Mouse (Mus musculus) heart, embryonic 11.5 days (tissue): ENCODE results near the gene Anks4b. TPM values are rescaled to one million over a fixed set of nuclear protein-coding genes. Genes with fewer than 3 reads are reported as not detected.

Experiments
- ATAC-seq: fragments of 200-750 bp; cut with Nextera tagmentation; replicated peaks from 2 replicates; pipeline ENCODE4 v1.8.0; 2017; ENCODE audit warnings: moderate library complexity; ENCODE audit not compliant: insufficient number of reproducible peaks, low FRiP score, low TSS enrichment
- H3K27ac ChIP-seq: fragments of 300-500 bp; sonication (generic); 2 replicates; pipeline ENCODE4 v1.5.1; 2014; ENCODE audit warnings: mild to moderate bottlenecking, low read depth, low read length
- H3K27me3 ChIP-seq: fragments of 300-500 bp; sonication (generic); 2 replicates; pipeline ENCODE4 v1.6.1; 2014; ENCODE audit warnings: mild to moderate bottlenecking, low read length, mixed read lengths; ENCODE audit not compliant: control insufficient read depth, insufficient read depth
- H3K36me3 ChIP-seq: fragments of 300-500 bp; sonication (generic); 2 replicates; pipeline ENCODE4 v1.6.1; 2014; ENCODE audit warnings: mild to moderate bottlenecking, low read length, moderate library complexity, mixed read lengths; ENCODE audit not compliant: control insufficient read depth, insufficient read depth
- H3K4me1 ChIP-seq: fragments of 300-500 bp; sonication (generic); 2 replicates; pipeline ENCODE4 v1.6.1; 2014; ENCODE audit warnings: low read length; ENCODE audit not compliant: control insufficient read depth, insufficient read depth
- H3K4me2 ChIP-seq: fragments of 300-500 bp; sonication (generic); 2 replicates; pipeline ENCODE4 v1.6.1; 2014; ENCODE audit warnings: mild to moderate bottlenecking, moderate library complexity
- H3K4me3 ChIP-seq: fragments of 300-500 bp; sonication (generic); 2 replicates; pipeline ENCODE4 v1.5.1; 2014; ENCODE audit warnings: low read depth, low read length
- H3K9ac ChIP-seq: fragments of 300-500 bp; sonication (generic); 2 replicates; pipeline ENCODE4 v1.6.1; 2014; ENCODE audit warnings: mild to moderate bottlenecking, low read depth, low read length, moderate library complexity
- H3K9me3 ChIP-seq: fragments of 300-500 bp; sonication (generic); replicated peaks from 2 replicates; pipeline ENCODE4 v1.6.1; 2016; ENCODE audit warnings: low read length; ENCODE audit not compliant: control insufficient read depth
- WGBS: fragments of 180-500 bp; shearing (Covaris S2); extraction: QIAGEN DNeasy Blood & Tissue Kit; methylation state at CpG from one replicate; pipeline ENCODE4 v1.1.7; 2014; ENCODE audit not compliant: insufficient replicate concordance; 5-methylcytosine and 5-hydroxymethylcytosine counted together
- polyA plus RNA-seq: library from polyadenylated mRNA; unstranded; fragments of >200 nt; fragmentation: Nextera tagmentation; extraction: Ambion mirVana; gene quantifications from 2 replicates; pipeline ENCODE4 v1.2.1, GENCODE M21; 2014

Anks4b gene
- polyA plus RNA-seq, 1 experiment from 2014 or later = 0.06 TPM

DNA sequence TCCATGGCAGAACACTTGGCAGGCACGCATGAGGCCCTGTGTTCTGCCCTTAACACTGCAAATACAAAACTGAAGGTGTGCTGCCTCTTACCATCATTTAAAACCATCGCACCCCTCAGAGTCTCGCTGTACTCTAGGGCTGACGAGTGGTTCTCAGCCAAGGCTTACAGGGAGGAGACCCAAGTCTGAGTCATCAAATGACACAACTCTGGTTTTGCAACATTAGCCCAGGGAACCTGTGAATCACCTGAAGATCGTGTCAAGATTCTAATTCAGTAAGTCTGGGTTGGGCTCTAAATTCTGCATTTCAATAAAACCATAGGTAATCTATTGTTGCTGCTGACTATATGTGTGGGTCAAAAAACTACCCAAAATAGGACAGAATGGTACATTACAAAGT is 6.9 kb downstream of the Anks4b start:
- Histone ChIP-seq H3K9me3 (no peaks in the 10 kb centered on the region), H3K4me3 (no peak overlapping the region), H3K36me3 (no peaks in the 10 kb centered on the region), H3K9ac (no peak overlapping the region), H3K27me3 (no peaks in the 10 kb centered on the region), H3K4me1 (no peaks in the 10 kb centered on the region), H3K27ac (no peak overlapping the region), H3K4me2 (no peak overlapping the region)
- WGBS = 76% methylated on average over 5 of the region's 5 CpGs
- ATAC-seq = no peak

GRCm38 (mm10) chr7:120181401-120182230 is 8.0 kb downstream of the Anks4b start:
- no peaks in the 10 kb centered on the region for H3K4me1 ChIP-seq
- no peaks in the 10 kb centered on the region for H3K27me3 ChIP-seq
- 87% methylated on average over 4 of the region's 4 CpGs for WGBS
- no peak for ATAC-seq
- no peak overlapping the region for H3K27ac ChIP-seq
- no peak overlapping the region for H3K4me2 ChIP-seq
- H3K4me3 ChIP-seq = no peak overlapping the region
- no peaks in the 10 kb centered on the region for H3K9me3 ChIP-seq
- H3K9ac ChIP-seq = no peak overlapping the region
- no peaks in the 10 kb centered on the region for H3K36me3 ChIP-seq

GRCm38 (mm10) chr7:120182891-120183290 is 9.2 kb downstream of the Anks4b start:
- no peaks in the 10 kb centered on the region for H3K27me3 ChIP-seq
- H3K36me3 ChIP-seq = no peaks in the 10 kb centered on the region
- H3K4me1 ChIP-seq = no peaks in the 10 kb centered on the region
- no peak overlapping the region for H3K27ac ChIP-seq
- H3K9ac ChIP-seq = no peak overlapping the region
- no peaks in the 10 kb centered on the region for H3K9me3 ChIP-seq
- no peak overlapping the region for H3K4me3 ChIP-seq
- ATAC-seq = no peak
- no peak overlapping the region for H3K4me2 ChIP-seq

DNA sequence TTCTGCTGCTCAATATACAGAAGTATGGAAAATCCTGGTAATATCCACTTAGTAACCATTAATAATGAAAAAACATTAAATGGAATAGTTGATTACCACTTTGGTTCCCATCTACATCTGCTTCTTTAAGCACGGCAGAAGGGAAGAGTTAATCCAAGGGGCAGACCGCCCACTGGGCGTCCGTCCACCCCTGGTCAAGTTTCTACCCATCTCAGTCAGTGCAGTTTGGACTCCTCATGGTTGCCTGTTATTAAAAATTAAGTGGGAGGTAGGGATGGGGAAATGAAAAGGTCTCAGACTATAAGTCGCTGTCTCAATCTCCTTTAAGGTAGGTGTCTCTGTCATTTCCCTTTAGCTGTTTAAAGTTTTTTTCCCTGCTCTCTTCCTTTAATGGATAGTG is 15.3 kb downstream of the Anks4b start:
- no peak overlapping the region for H3K27ac ChIP-seq
- 84% methylated on average over 5 of the region's 5 CpGs for WGBS
- H3K9ac ChIP-seq = no peak overlapping the region
- H3K4me2 ChIP-seq = no peak overlapping the region
- no peaks in the 10 kb centered on the region; the same call in none of the 2 replicates for H3K4me1 ChIP-seq
- H3K9me3 ChIP-seq = no peaks in the 10 kb centered on the region
- no peaks in the 10 kb centered on the region for H3K27me3 ChIP-seq
- no peak overlapping the region for H3K4me3 ChIP-seq
- no peaks in the 10 kb centered on the region for H3K36me3 ChIP-seq
- ATAC-seq = no peak

- no peak overlapping the region for H3K4me2 ChIP-seq
- no peaks in the 10 kb centered on the region for H3K27me3 ChIP-seq
- H3K27ac ChIP-seq = no peak overlapping the region
- H3K9ac ChIP-seq = no peak overlapping the region
- WGBS = 61% methylated on average over 8 of the region's 8 CpGs
- no peaks in the 10 kb centered on the region for H3K9me3 ChIP-seq
- no peaks in the 10 kb centered on the region; the same call in none of the 2 replicates for H3K4me1 ChIP-seq
- no peak for ATAC-seq
- H3K36me3 ChIP-seq = no peaks in the 10 kb centered on the region
- no peak overlapping the region for H3K4me3 ChIP-seq
These were observed 15.9 kb downstream of the Anks4b start for GRCm38 (mm10) chr7:120189369-120190149.

GRCm38 (mm10) chr7:120190150-120190665 is 16.6 kb downstream of the Anks4b start:
- Histone ChIP-seq H3K27ac (no peak overlapping the region), H3K4me3 (no peak overlapping the region), H3K36me3 (no peaks in the 10 kb centered on the region), H3K27me3 (no peaks in the 10 kb centered on the region), H3K4me2 (peak overlapping the region; percentile 4; the same call in 1 of the 2 replicates), H3K9ac (no peak overlapping the region), H3K9me3 (no peaks in the 10 kb centered on the region), H3K4me1 (no peaks in the 10 kb centered on the region; the same call in none of the 2 replicates)
- peak; percentile 42; the same call in 1 of the 2 replicates for ATAC-seq
- WGBS = 21% methylated on average over 8 of the region's 8 CpGs

DNA sequence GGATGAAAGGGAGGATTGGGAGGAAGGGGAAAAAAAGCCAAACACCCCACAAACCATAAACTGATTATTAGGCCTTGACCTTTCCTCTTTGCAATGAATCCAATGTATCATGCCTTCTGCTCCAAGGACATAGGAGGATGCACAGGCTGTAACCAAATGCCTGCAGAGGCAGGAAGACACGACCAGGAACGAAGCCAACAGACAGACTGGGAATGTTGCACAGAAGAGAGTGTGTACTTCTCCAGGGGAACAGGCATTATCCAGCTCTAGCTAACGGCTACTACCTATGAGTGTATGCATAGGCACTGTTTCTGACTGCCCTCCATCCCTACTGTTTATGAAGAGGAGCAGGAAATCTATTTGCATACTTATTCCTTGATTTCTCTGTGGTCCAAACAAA is 18.5 kb downstream of the Anks4b start:
- H3K4me3 ChIP-seq = no peak overlapping the region
- H3K36me3 ChIP-seq = no peaks in the 10 kb centered on the region
- no peak overlapping the region for H3K9ac ChIP-seq
- no peak for ATAC-seq
- H3K4me2 ChIP-seq = no peak overlapping the region
- H3K9me3 ChIP-seq = no peaks in the 10 kb centered on the region
- no peaks in the 10 kb centered on the region for H3K27me3 ChIP-seq
- no peak overlapping the region for H3K27ac ChIP-seq
- H3K4me1 ChIP-seq = no peaks in the 10 kb centered on the region; the same call in none of the 2 replicates
- WGBS = 57% methylated on average over 3 of the region's 3 CpGs

DNA sequence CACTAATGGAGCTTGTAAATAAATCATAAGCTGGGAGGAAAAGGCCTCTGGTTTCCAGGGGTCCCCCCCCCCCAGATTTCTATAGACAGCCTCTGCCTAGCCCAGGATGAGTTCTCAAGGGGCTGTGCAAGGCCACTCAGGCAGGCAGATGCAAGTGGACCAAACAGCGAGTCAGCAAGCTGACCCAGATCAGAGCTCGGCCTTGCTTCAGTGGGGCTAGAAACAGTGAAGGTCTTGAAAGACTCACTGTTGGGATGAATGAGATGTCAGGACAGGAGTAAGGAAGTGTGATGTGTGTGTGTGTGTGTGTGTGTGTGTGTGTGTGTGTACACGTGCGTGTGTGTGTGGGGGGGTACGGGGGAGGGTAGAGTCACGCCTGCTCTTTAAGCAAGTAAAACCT is 19.2 kb downstream of the Anks4b start:
- WGBS = 79% methylated on average over 6 of the region's 6 CpGs
- Histone ChIP-seq H3K9me3 (no peaks in the 10 kb centered on the region), H3K27ac (no peak overlapping the region), H3K36me3 (no peaks in the 10 kb centered on the region), H3K4me2 (no peak overlapping the region), H3K4me3 (no peak overlapping the region), H3K27me3 (no peaks in the 10 kb centered on the region), H3K4me1 (no peaks in the 10 kb centered on the region; the same call in none of the 2 replicates), H3K9ac (no peak overlapping the region)
- ATAC-seq = no peak
